Mouse (Mus musculus) erythroblast, embryonic 14.5 days (primary cell): ENCODE measurements around the gene Dync1h1.

Source experiments
- GATA1 ChIP-seq: IDR thresholded peaks from 2 replicates; pipeline ENCODE4 v1.6.1; 2012; ENCODE audit warnings: low read length, inconsistent platforms, mixed read lengths
- TAL1 ChIP-seq: IDR thresholded peaks from 3 replicates; pipeline ENCODE4 v1.6.1; 2012; ENCODE audit warnings: low read length, inconsistent platforms, mixed read lengths

GRCm38 (mm10) chr12:110682561-110683299, 81.5 kb downstream of the Dync1h1 start, which contains the start of gene 1700001K19Rik:
- TF ChIP-seq GATA1 (no peak), TAL1 (no peak)
